Mouse (Mus musculus): ENCODE measurements at regions not wholly inside any gene's neighbourhood (a gene's known extent, or its start where the extent isn't known, plus 50 kb on each side); places are given as distances from the start of the nearest gene placed in this dataset.

DNA sequence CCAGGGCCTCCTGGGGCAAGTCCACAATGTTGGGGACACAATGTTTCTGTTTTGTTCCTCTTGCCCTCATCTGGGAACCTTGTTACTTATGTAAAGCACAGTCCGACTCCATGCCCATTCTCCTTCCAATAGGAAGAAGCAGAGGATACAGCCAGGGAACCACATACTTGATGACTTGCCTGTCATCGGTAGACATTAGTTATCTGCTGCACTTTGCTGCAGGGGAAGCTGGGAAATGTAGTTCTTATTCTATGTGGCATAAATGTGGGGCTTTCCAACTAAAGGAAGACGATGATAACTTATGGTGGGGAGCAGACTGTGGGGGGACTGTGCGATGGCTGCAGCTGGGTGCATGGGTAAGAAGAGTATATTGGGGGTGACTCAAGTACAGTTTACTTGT, 252.0 kb downstream of the Matn1 start:
- TF ChIP-seq CTCF (IDR thresholded peaks at IDR 0.05; ENCODE audit: borderline replicate concordance, insufficient read depth, low read length), result no peak
- TF ChIP-seq POLR2A (IDR thresholded peaks at IDR 0.05; ENCODE audit: low read depth, low read length), result no peak

Measured in embryonic fibroblast, embryonic 13.5 days (primary cell).